Mouse (Mus musculus) lung, embryonic 14.5 days (tissue): ENCODE results near the gene Mcoln2. TPM values are rescaled to one million over a fixed set of nuclear protein-coding genes. Genes with fewer than 3 reads are reported as not detected.

ENCODE experiments used
- ATAC-seq: fragments of 200-750 bp; cut with Nextera tagmentation; 2 replicates; pipeline ENCODE4 v1.8.0; 2017; ENCODE audit warnings: mild to moderate bottlenecking, moderate TSS enrichment, moderate library complexity; ENCODE audit not compliant: insufficient read depth
- DNase-seq: peaks from one replicate; pipeline ENCODE4 v3.0.0-alpha.2; 2015
- H3K27ac ChIP-seq: fragments of 300-500 bp; sonication (generic); 2 replicates; pipeline ENCODE4 v1.5.1; 2014; ENCODE audit warnings: low read depth, mild to moderate bottlenecking, moderate library complexity
- H3K27me3 ChIP-seq: fragments of 300-500 bp; sonication (generic); 2 replicates; pipeline ENCODE4 v1.6.1; 2014; ENCODE audit warnings: low read length, control low read depth; ENCODE audit not compliant: insufficient read depth
- H3K36me3 ChIP-seq: fragments of 300-500 bp; sonication (generic); 2 replicates; pipeline ENCODE4 v1.6.1; 2014; ENCODE audit warnings: control low read depth; ENCODE audit not compliant: insufficient read depth
- H3K4me1 ChIP-seq: fragments of 300-500 bp; sonication (generic); 2 replicates; pipeline ENCODE4 v1.6.1; 2014; ENCODE audit warnings: antibody characterized with exemption, control low read depth; ENCODE audit not compliant: insufficient read depth
- H3K4me2 ChIP-seq: fragments of 300-500 bp; sonication (generic); 2 replicates; pipeline ENCODE4 v1.6.1; 2014; ENCODE audit warnings: mild to moderate bottlenecking
- H3K4me3 ChIP-seq: fragments of 300-500 bp; sonication (generic); 2 replicates; pipeline ENCODE4 v1.5.1; 2014; ENCODE audit warnings: low read depth, low read length
- H3K9ac ChIP-seq: fragments of 300-500 bp; sonication (generic); 2 replicates; pipeline ENCODE4 v1.6.1; 2014
- H3K9me3 ChIP-seq: fragments of 300-500 bp; sonication (generic); 2 replicates; pipeline ENCODE4 v1.6.1; 2016; ENCODE audit warnings: low read depth, low read length, control low read depth
- CTCF ChIP-seq: IDR thresholded peaks from 2 replicates; pipeline ENCODE4 v1.5.1; 2016; ENCODE audit warnings: antibody characterized with exemption, low read depth
- WGBS: fragments of 180-500 bp; shearing (Covaris S2); extraction: QIAGEN DNeasy Blood & Tissue Kit; methylation state at CpG from one replicate; pipeline ENCODE4 v1.1.7; 2014; 5-methylcytosine and 5-hydroxymethylcytosine counted together
- polyA plus RNA-seq: library from polyadenylated mRNA; unstranded; fragments of >200 nt; fragmentation: Nextera tagmentation; extraction: Ambion mirVana; gene quantifications from 2 replicates; pipeline ENCODE4 v1.2.1, GENCODE M21; 2014

The Mcoln2 gene
- polyA plus RNA-seq, 1 experiment from 2014 or later, result 0.33 TPM

GRCm38 (mm10) chr3:146142523-146142922 lies 7.1 kb upstream of the Mcoln2 start:
- H3K9ac ChIP-seq, result no peak overlapping the region
- H3K4me3 ChIP-seq, result no peak overlapping the region
- H3K27ac ChIP-seq, result no peak overlapping the region
- ATAC-seq (no peak), DNase-seq (no peak)
- H3K36me3 ChIP-seq, result no peaks in the 10 kb centered on the region
- H3K27me3 ChIP-seq, result no peaks in the 10 kb centered on the region
- no peaks in the 10 kb centered on the region for H3K4me1 ChIP-seq
- H3K4me2 ChIP-seq, result no peak overlapping the region
- H3K9me3 ChIP-seq, result no peaks in the 10 kb centered on the region
- TF ChIP-seq CTCF, result no peak
- whole genome bisulfite sequencing, result 89% methylated on average over 7 of the region's 7 CpGs

GRCm38 (mm10) chr3:146145501-146145900 lies 4.1 kb upstream of the Mcoln2 start:
- Histone ChIP-seq H3K9me3 (no peaks in the 10 kb centered on the region), H3K36me3 (no peaks in the 10 kb centered on the region), H3K4me2 (no peak overlapping the region), H3K27ac (no peak overlapping the region), H3K4me1 (no peaks in the 10 kb centered on the region), H3K9ac (no peak overlapping the region), H3K4me3 (no peak overlapping the region), H3K27me3 (no peaks in the 10 kb centered on the region)
- ATAC-seq (no peak), DNase-seq (no peak)
- 57% methylated on average over 5 of the region's 5 CpGs for WGBS
- TF ChIP-seq CTCF, result 0 out of 2 replicates have a peak, but pooled peaks have one; percentile 15

GRCm38 (mm10) chr3:146146131-146146530 lies 3.5 kb upstream of the Mcoln2 start:
- Histone ChIP-seq H3K9me3 (no peaks in the 10 kb centered on the region), H3K4me1 (no peaks in the 10 kb centered on the region), H3K4me3 (no peak overlapping the region), H3K27me3 (no peaks in the 10 kb centered on the region), H3K27ac (no peak overlapping the region), H3K4me2 (no peak overlapping the region), H3K9ac (no peak overlapping the region), H3K36me3 (no peaks in the 10 kb centered on the region)
- no peak for DNase-seq
- ATAC-seq, result no peak
- 45% methylated on average over 5 of the region's 5 CpGs for WGBS
- no peak for TF ChIP-seq CTCF

- TF ChIP-seq CTCF, result no peak
- WGBS, result under 1% methylated on average over 26 of the region's 26 CpGs
Measured at GRCm38 (mm10) chr3:146150058-146150400, 396 bp downstream of the Mcoln2 start.

GRCm38 (mm10) chr3:146150560-146150959 lies 927 bp downstream of the Mcoln2 start:
- WGBS, result 15% methylated on average over 11 of the region's 11 CpGs
- Histone ChIP-seq H3K27ac (no peak overlapping the region), H3K4me2 (peak overlapping the region; percentile 92), H3K9ac (peak overlapping the region; percentile 45; the same call in 1 of the 2 replicates), H3K27me3 (no peaks in the 10 kb centered on the region), H3K4me1 (no peaks in the 10 kb centered on the region), H3K36me3 (no peaks in the 10 kb centered on the region), H3K9me3 (no peaks in the 10 kb centered on the region), H3K4me3 (peak overlapping the region; percentile 41)
- TF ChIP-seq CTCF, result no peak
- DNase-seq, result peak; percentile 19
- ATAC-seq, result 0 out of 2 replicates have a peak, but pooled peaks have one; percentile 12

More at GRCm38 (mm10) chr3:146150058-146150400, 396 bp downstream of the Mcoln2 start:
- Histone ChIP-seq H3K9me3 (no peaks in the 10 kb centered on the region), H3K27ac (no peak overlapping the region), H3K9ac (peak overlapping the region; percentile 45), H3K4me1 (no peaks in the 10 kb centered on the region), H3K4me2 (peak overlapping the region; percentile 92), H3K27me3 (no peaks in the 10 kb centered on the region), H3K36me3 (no peaks in the 10 kb centered on the region), H3K4me3 (peak overlapping the region; percentile 41)
- DNase-seq, result peak; percentile 64
- peak; percentile 68; the same call in 1 of the 2 replicates for ATAC-seq

GRCm38 (mm10) chr3:146151328-146151727 lies 1.7 kb downstream of the Mcoln2 start:
- no peak for DNase-seq
- Histone ChIP-seq H3K4me2 (no peak overlapping the region), H3K36me3 (no peaks in the 10 kb centered on the region), H3K9me3 (no peaks in the 10 kb centered on the region), H3K4me3 (no peak overlapping the region), H3K27ac (no peak overlapping the region), H3K4me1 (no peaks in the 10 kb centered on the region), H3K9ac (no peak overlapping the region), H3K27me3 (no peaks in the 10 kb centered on the region)
- TF ChIP-seq CTCF, result no peak
- WGBS, result 91% methylated on average over 10 of the region's 10 CpGs
- ATAC-seq, result no peak

- DNase-seq, result no peak
- no peak for TF ChIP-seq CTCF
- H3K4me3 ChIP-seq, result no peak overlapping the region
Measured at GRCm38 (mm10) chr3:146151755-146152154, 2.1 kb downstream of the Mcoln2 start.

GRCm38 (mm10) chr3:146152348-146152747 lies 2.7 kb downstream of the Mcoln2 start:
- no peaks in the 10 kb centered on the region for H3K4me1 ChIP-seq
- no peaks in the 10 kb centered on the region for H3K36me3 ChIP-seq
- ATAC-seq, result no peak
- H3K27ac ChIP-seq, result no peak overlapping the region
- DNase-seq, result no peak
- WGBS, result 87% methylated on average over 8 of the region's 8 CpGs
- H3K9me3 ChIP-seq, result no peaks in the 10 kb centered on the region
- H3K27me3 ChIP-seq, result no peaks in the 10 kb centered on the region
- no peak overlapping the region for H3K4me3 ChIP-seq
- H3K9ac ChIP-seq, result no peak overlapping the region
- no peak for TF ChIP-seq CTCF
- no peak overlapping the region for H3K4me2 ChIP-seq

More at GRCm38 (mm10) chr3:146151755-146152154, 2.1 kb downstream of the Mcoln2 start:
- Histone ChIP-seq H3K9ac (no peak overlapping the region), H3K4me1 (no peaks in the 10 kb centered on the region), H3K36me3 (no peaks in the 10 kb centered on the region), H3K4me2 (no peak overlapping the region), H3K9me3 (no peaks in the 10 kb centered on the region), H3K27me3 (no peaks in the 10 kb centered on the region), H3K27ac (no peak overlapping the region)
- no peak for ATAC-seq
- 89% methylated on average over 8 of the region's 8 CpGs for WGBS
